Mouse (Mus musculus) embryonic facial prominence, embryonic 13.5 days (tissue): ENCODE measurements at regions not wholly inside any gene's neighbourhood (a gene's known extent, or its start where the extent isn't known, plus 50 kb on each side); places are given as distances from the start of the nearest gene placed in this dataset.
A peak's percentile ranks its signal among the peaks of the same experiment; 100 is the strongest.

Experiments used
- ATAC-seq: fragments of 200-750 bp; cut with Nextera tagmentation; 2 replicates; pipeline ENCODE4 v1.8.0; 2017; ENCODE audit warnings: low read depth; ENCODE audit not compliant: insufficient number of reproducible peaks, insufficient read depth, low FRiP score, low TSS enrichment
- H3K27ac ChIP-seq: fragments of 300-500 bp; sonication (generic); 2 replicates; pipeline ENCODE4 v1.5.1; 2015; ENCODE audit warnings: moderate library complexity, mild to moderate bottlenecking, inconsistent platforms
- H3K27me3 ChIP-seq: fragments of 300-500 bp; sonication (generic); 2 replicates; pipeline ENCODE4 v1.6.1; 2015; ENCODE audit warnings: mild to moderate bottlenecking, inconsistent platforms
- H3K36me3 ChIP-seq: fragments of 300-500 bp; sonication (generic); 2 replicates; pipeline ENCODE4 v1.6.1; 2015; ENCODE audit warnings: mild to moderate bottlenecking, inconsistent platforms
- H3K4me1 ChIP-seq: fragments of 300-500 bp; sonication (generic); 2 replicates; pipeline ENCODE4 v1.6.1; 2015; ENCODE audit warnings: inconsistent platforms
- H3K4me2 ChIP-seq: fragments of 300-500 bp; sonication (generic); 2 replicates; pipeline ENCODE4 v1.6.1; 2015; ENCODE audit warnings: moderate library complexity, mild to moderate bottlenecking, inconsistent platforms
- H3K4me3 ChIP-seq: fragments of 300-500 bp; sonication (generic); 2 replicates; pipeline ENCODE4 v1.5.1; 2015; ENCODE audit warnings: mild to moderate bottlenecking, inconsistent platforms
- H3K9ac ChIP-seq: fragments of 300-500 bp; sonication (generic); 2 replicates; pipeline ENCODE4 v1.6.1; 2015; ENCODE audit warnings: mild to moderate bottlenecking, inconsistent platforms
- H3K9me3 ChIP-seq: fragments of 300-500 bp; sonication (generic); 2 replicates; pipeline ENCODE4 v1.6.1; 2016; ENCODE audit warnings: inconsistent platforms
- WGBS: fragments of 180-500 bp; shearing (Covaris S2); methylation state at CpG from one replicate; pipeline ENCODE4 v1.1.7; 2015; ENCODE audit warnings: mixed read lengths; 5-methylcytosine and 5-hydroxymethylcytosine counted together

DNA sequence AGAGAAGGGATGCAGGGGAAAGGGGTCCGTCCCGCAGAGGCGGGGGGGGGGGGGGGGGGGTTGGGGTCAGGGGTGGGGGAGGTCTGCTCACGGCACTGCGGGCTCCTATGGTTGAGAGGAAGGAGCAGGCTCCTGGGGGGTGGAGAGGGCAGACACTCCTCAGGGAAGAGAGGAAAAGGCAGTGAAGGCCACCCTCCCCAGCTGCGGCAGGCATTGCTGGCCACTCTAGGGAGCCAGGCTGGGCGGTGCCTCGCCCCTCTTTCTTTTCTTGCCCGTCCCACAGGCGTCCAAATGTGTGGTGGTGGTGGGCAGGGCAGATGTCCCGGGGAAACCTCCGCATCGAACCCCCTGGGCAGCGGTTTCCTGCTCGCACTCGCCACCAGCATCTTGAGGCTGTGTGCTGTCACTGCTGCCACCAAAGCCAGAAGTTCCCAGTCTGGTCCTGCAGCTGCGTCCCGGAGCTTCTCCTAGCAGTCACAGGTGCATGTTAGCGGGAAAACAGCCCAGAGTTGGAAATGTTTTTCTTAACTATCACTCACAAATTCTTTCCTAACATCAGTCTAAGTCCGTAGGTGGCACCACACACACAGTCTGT is 110.4 kb downstream of the Dsel start:
- peak overlapping the region; percentile 57 for H3K4me2 ChIP-seq
- peak overlapping the region; percentile 24 for H3K4me3 ChIP-seq
- no peak overlapping the region for H3K27ac ChIP-seq
- ATAC-seq, result no peak
- WGBS, result 16% methylated on average over 16 of the region's 20 CpGs
- H3K4me1 ChIP-seq, result 0 out of 2 replicates have a peak, but pooled peaks cover 3% of the 10 kb centered on the region
- H3K36me3 ChIP-seq, result no peaks in the 10 kb centered on the region
- H3K9me3 ChIP-seq, result no peaks in the 10 kb centered on the region
- H3K27me3 ChIP-seq, result no peaks in the 10 kb centered on the region
- 0 out of 2 replicates have a peak overlapping the region, but pooled peaks have one; percentile 21 for H3K9ac ChIP-seq
